Mouse (Mus musculus) lung, adult 2 months (tissue): ENCODE data around the gene Tex12. TPM values are rescaled to one million over a fixed set of nuclear protein-coding genes. Genes with fewer than 3 reads are reported as not detected.

Source experiments
- DNase-seq: peaks from one replicate; pipeline ENCODE4 v3.0.0; 2022
- H3K4me1 ChIP-seq: fragments of 200-500 bp; 2 replicates; pipeline ENCODE4 v1.6.1; 2011; ENCODE audit warnings: low read length; ENCODE audit not compliant: control insufficient read depth, insufficient read depth
- H3K4me3 ChIP-seq: fragments of 200-500 bp; replicated peaks from 2 replicates; pipeline ENCODE3; 2011; ENCODE audit warnings: low read depth, mild to moderate bottlenecking, control low read depth, low read length; ENCODE audit errors: extremely low read depth
- CTCF ChIP-seq: fragments of 200-500 bp; IDR thresholded peaks from 2 replicates; pipeline ENCODE4 v1.5.1; 2011; ENCODE audit warnings: mild to moderate bottlenecking, low read length, control low read depth; ENCODE audit not compliant: insufficient read depth
- POLR2A ChIP-seq: fragments of 200-500 bp; IDR thresholded peaks from 2 replicates; pipeline ENCODE4 v1.6.1; 2011; ENCODE audit warnings: low read depth, mild to moderate bottlenecking, control low read depth, low read length, borderline replicate concordance; ENCODE audit errors: extremely low read depth
- WGBS: fragments of 180-500 bp; shearing (Covaris S2); methylation state at CpG from one replicate; pipeline ENCODE4 v1.1.7; 2018; 5-methylcytosine and 5-hydroxymethylcytosine counted together
- polyA plus RNA-seq: library from polyadenylated mRNA; depleted of rRNA; stranded (reverse); fragments of >200 nt; gene quantifications from 2 replicates; pipeline ENCODE4 v1.2.3, GENCODE M21; 2012; rRNA removed

The Tex12 gene
- polyA plus RNA-seq, result not detected in 2 replicates

GRCm38 (mm10) chr9:50561145-50561917 lies at the start of gene Tex12:
Gene Tex12 (minus strand): TSS chr9:50561325.
- TF ChIP-seq POLR2A (no peak), CTCF (no peak)
- Histone ChIP-seq H3K4me1 (no peaks in the 10 kb centered on the region), H3K4me3 (no peak within 1 kb of the TSS)
- no peak for DNase-seq
- WGBS, result 86% methylated on average over 38 of the region's 38 CpGs

- DNase-seq, result no peak
- Histone ChIP-seq H3K4me3 (peak overlapping the region; percentile 78), H3K4me1 (peaks cover 10% of the 10 kb centered on the region)
- WGBS, result 2% methylated on average over 6 of the region's 6 CpGs
- no peak for TF ChIP-seq POLR2A
- no peak for TF ChIP-seq CTCF
Observed at GRCm38 (mm10) chr9:50604338-50604737, 43.2 kb upstream of the Tex12 start.

GRCm38 (mm10) chr9:50603998-50604324 lies 42.8 kb upstream of the Tex12 start:
- WGBS, result under 1% methylated on average over 24 of the region's 24 CpGs
- no peak for DNase-seq
- peaks cover 10% of the 10 kb centered on the region for H3K4me1 ChIP-seq
- H3K4me3 ChIP-seq, result peak overlapping the region; percentile 78
- no peak for TF ChIP-seq CTCF
- TF ChIP-seq POLR2A, result no peak

GRCm38 (mm10) chr9:50603189-50603997 lies 42.3 kb upstream of the Tex12 start, which contains the start of the genes Sdhd and Timm8b:
Gene Sdhd (minus strand): TSS chr9:50603812.
Gene Timm8b (plus strand): TSS chr9:50603910.
- no peak for TF ChIP-seq CTCF
- peak; percentile 96 for TF ChIP-seq POLR2A
- peaks cover 10% of the 10 kb centered on the region for H3K4me1 ChIP-seq
- peak within 1 kb of the TSS; percentile 78 for H3K4me3 ChIP-seq
- under 1% methylated on average over 48 of the region's 48 CpGs for WGBS
- DNase-seq, result peak; percentile 90

- H3K4me1 ChIP-seq, result peaks cover 10% of the 10 kb centered on the region
- whole genome bisulfite sequencing, result 86% methylated on average over 7 of the region's 7 CpGs
- DNase-seq, result no peak
- TF ChIP-seq POLR2A (no peak), CTCF (no peak)
- peak overlapping the region; percentile 18 for H3K4me3 ChIP-seq
Observed at GRCm38 (mm10) chr9:50602055-50602845, 41.1 kb upstream of the Tex12 start.

GRCm38 (mm10) chr9:50601536-50601935 lies 40.4 kb upstream of the Tex12 start:
- Histone ChIP-seq H3K4me3 (no peak overlapping the region), H3K4me1 (peaks cover 10% of the 10 kb centered on the region)
- TF ChIP-seq CTCF, result no peak
- TF ChIP-seq POLR2A, result no peak
- DNase-seq, result no peak
- WGBS, result 62% methylated on average over 6 of the region's 6 CpGs

GRCm38 (mm10) chr9:50596973-50597372 lies 35.8 kb upstream of the Tex12 start:
- Histone ChIP-seq H3K4me1 (no peaks in the 10 kb centered on the region; the same call in 1 of the 2 replicates), H3K4me3 (no peak overlapping the region)
- no peak for DNase-seq
- TF ChIP-seq POLR2A (no peak), CTCF (no peak)
- WGBS, result 87% methylated on average over 8 of the region's 8 CpGs

- Histone ChIP-seq H3K4me3 (no peak overlapping the region), H3K4me1 (no peaks in the 10 kb centered on the region)
- TF ChIP-seq CTCF, result no peak
- TF ChIP-seq POLR2A, result no peak
- no peak for DNase-seq
- WGBS, result 73% methylated on average over 12 of the region's 12 CpGs
Observed at GRCm38 (mm10) chr9:50594794-50595417, 33.8 kb upstream of the Tex12 start.

- no peak overlapping the region for H3K4me3 ChIP-seq
- no peaks in the 10 kb centered on the region for H3K4me1 ChIP-seq
- peak; percentile 25 for DNase-seq
- 71% methylated on average over 3 of the region's 3 CpGs for WGBS
- no peak for TF ChIP-seq POLR2A
- peak; percentile 31; the same call in 1 of the 2 replicates for TF ChIP-seq CTCF
Observed at GRCm38 (mm10) chr9:50593544-50593943, 32.4 kb upstream of the Tex12 start.
